Mouse (Mus musculus) kidney, adult 2 months (tissue): ENCODE measurements around the gene Hnrnpa0.

ENCODE experiments used
- CTCF ChIP-seq: fragments of 200-500 bp; conservative IDR thresholded peaks from 2 replicates; pipeline ENCODE4 v1.5.1; 2011; ENCODE audit warnings: low read depth, mild to moderate bottlenecking, control low read depth, low read length, moderate library complexity, mixed read lengths; ENCODE audit not compliant: insufficient read depth, insufficient read length
- POLR2A ChIP-seq: fragments of 200-500 bp; IDR thresholded peaks from one replicate; pipeline ENCODE4 v1.6.1; 2011; ENCODE audit warnings: low read depth, low read length, control low read depth

DNA sequence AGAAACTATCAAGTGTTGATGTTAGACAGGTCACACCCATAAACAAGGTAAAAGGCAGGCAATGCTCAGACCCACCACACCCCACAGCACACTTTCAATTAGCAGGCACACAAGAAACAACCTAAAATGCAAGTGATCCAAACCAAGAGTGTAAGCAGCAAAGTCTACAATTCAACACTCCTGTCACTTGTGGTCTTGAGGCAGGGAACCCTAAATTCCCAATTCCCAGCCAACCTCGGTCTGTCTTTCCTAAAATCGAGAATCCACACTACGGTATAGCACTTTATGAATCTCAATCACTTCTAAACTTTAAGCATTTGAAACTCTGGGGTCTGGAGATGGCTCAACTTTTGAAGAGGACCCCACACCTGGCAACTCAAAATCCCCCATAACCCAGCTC is 4.1 kb downstream of the Hnrnpa0 start:
- TF ChIP-seq POLR2A (no peak), CTCF (no peak)
